Mouse (Mus musculus): ENCODE measurements around the gene Fut11. TPM values are rescaled to one million over a fixed set of nuclear protein-coding genes. Genes with fewer than 3 reads are reported as not detected.
A peak's percentile ranks its signal among the peaks of the same experiment; 100 is the strongest.

The Fut11 gene
- polyA plus RNA-seq, 1 experiment, result 0.37 TPM

DNA sequence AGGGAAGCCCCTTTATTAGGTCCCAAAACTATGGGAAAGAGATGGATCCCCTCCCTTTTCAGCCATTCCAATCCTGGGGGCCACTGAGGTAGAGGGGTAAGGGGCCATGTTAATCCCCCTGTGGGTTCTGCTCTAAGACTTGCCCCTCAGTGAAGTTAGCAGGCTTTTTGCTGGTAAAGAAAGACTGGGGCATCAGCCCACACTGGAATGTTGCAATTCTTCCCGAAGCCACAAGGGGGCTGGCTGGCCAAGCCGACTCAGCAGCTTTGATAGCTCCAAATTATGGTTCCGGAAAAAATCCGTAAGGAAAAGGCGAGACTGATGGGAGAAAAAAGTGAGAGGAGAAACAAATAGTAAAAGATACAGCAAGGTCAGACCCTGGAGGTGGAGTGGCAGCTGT, 29.3 kb downstream of the Fut11 start:
- Histone ChIP-seq H3K4me1 (ENCODE audit: control insufficient read depth) (peaks cover 36% of the 10 kb centered on the region), H3K27me3 (ENCODE audit: control insufficient read depth) (no peaks in the 10 kb centered on the region), H3K4me3 (replicated peaks) (no peak overlapping the region), H3K36me3 (ENCODE audit: control insufficient read depth) (peaks cover 99% of the 10 kb centered on the region), H3K9me3 (ENCODE audit: control insufficient read depth, low read length) (no peaks in the 10 kb centered on the region)
- no peak for TF ChIP-seq GATA1 (IDR thresholded peaks at IDR 0.05; ENCODE audit: low read length)
- no peak for TF ChIP-seq TAL1 (IDR thresholded peaks at IDR 0.05; ENCODE audit: low read length)

DNA sequence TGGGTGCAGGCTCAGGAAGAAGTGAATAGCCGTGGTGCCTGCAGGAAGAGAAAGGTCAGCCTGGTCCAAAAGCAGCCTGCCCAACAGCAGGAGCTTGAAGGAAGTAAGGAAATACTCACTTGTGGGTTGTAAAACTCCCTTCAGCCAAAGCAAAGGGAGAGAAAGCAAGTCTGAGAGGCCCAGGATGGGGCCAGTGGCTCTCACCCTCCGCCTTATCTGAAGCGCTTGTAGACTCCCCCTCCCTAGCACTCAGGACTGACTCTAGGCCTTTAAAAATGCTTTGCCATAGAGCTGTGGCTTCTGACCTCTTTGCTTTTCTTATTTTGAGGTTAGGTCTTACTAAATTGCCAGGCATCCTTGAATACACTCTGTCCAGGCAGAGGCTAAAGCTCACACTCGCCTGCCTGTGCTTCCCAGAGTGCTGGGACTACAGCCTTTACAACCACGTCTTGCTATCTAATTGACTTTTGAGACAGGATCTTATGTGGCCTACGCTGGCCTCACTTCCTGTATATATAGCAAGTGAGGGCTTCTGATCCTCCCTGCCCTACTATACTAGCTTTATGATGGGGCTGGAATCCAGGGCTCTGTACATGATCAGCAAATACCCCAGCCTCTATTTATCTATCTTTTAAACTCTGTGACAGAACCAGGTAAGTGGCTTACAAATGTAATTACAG, 31.0 kb downstream of the Fut11 start:
- Histone ChIP-seq H3K9me3 (ENCODE audit: control insufficient read depth, low read length) (no peaks in the 10 kb centered on the region), H3K4me1 (ENCODE audit: control insufficient read depth) (peaks cover 51% of the 10 kb centered on the region), H3K4me3 (replicated peaks) (peak overlapping the region; percentile 12), H3K36me3 (ENCODE audit: control insufficient read depth) (peaks cover 99% of the 10 kb centered on the region), H3K27me3 (ENCODE audit: control insufficient read depth) (no peaks in the 10 kb centered on the region)
- TF ChIP-seq GATA1 (IDR thresholded peaks at IDR 0.05; ENCODE audit: low read length) (peak; percentile 25; the same call in 1 of the 2 replicates), TAL1 (IDR thresholded peaks at IDR 0.05; ENCODE audit: low read length) (no peak)

DNA sequence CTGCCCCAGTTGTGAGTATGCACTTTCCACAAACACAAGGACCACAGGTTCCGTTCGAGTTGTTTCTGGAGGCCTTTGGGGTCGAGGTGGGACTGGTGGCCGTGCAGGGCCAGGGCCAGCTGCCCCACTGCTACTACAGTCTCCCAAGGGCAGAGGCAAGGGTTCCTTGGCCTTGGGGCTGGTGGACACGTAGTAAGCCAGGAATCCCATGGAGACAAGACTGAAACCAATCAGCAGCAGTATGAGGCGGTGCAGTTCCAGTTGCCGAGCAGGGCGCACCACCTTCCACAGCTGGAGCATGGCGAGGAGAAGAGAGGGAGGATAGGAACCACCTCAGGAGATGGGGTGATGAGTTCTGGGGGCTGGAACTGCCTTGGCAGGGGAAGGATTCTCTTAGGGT, 35.1 kb downstream of the Fut11 start:
- H3K4me1 ChIP-seq (ENCODE audit: control insufficient read depth), result peaks cover 78% of the 10 kb centered on the region
- TF ChIP-seq TAL1 (IDR thresholded peaks at IDR 0.05; ENCODE audit: low read length) (no peak), GATA1 (IDR thresholded peaks at IDR 0.05; ENCODE audit: low read length) (no peak)
- H3K36me3 ChIP-seq (ENCODE audit: control insufficient read depth), result peaks cover 78% of the 10 kb centered on the region

DNA sequence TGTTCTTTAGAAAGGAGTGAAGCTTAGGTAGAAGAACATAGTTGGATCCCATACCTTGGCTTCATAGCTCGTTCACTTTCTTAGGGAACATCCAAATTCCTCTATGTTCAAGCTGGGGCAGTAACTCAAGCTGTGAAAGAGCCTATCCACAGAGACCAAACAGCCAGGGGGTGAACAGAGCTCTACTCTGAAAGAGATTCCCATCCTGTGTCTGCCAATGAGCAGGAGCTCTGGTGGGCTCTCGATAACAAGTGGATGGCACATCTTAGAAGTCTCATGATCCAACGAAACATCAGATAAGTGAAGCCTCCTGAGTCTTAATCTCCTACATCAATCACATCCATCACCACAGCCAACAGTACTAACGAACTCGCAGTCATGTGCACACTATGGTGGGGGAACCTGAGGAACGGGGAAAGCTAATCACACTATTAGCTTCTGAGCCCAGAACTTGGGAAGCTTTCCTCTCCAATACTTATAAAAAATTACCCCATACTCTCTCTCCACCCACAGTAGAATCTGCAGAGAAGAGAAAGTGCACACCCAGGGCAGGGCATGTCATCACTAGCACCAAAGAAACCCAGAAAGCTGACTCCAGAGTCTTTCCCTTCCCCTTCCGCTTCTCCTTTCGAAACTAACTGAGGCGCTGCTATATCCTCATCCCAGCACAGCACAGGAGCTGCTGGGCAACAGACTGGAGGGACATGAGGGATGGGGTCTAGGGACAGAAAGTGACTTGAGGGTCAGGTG, 36.3 kb downstream of the Fut11 start:
- no peaks in the 10 kb centered on the region for H3K9me3 ChIP-seq (ENCODE audit: control insufficient read depth, low read length)
- H3K27me3 ChIP-seq (ENCODE audit: control insufficient read depth), result no peaks in the 10 kb centered on the region
- peaks cover 73% of the 10 kb centered on the region for H3K36me3 ChIP-seq (ENCODE audit: control insufficient read depth)
- peaks cover 78% of the 10 kb centered on the region for H3K4me1 ChIP-seq (ENCODE audit: control insufficient read depth)
- TF ChIP-seq GATA1 (IDR thresholded peaks at IDR 0.05; ENCODE audit: low read length) (no peak), TAL1 (IDR thresholded peaks at IDR 0.05; ENCODE audit: low read length) (no peak)
- no peak overlapping the region for H3K4me3 ChIP-seq (replicated peaks)

More for the DNA sequence above, 35.1 kb downstream of the Fut11 start:
- Histone ChIP-seq H3K27me3 (ENCODE audit: control insufficient read depth) (no peaks in the 10 kb centered on the region), H3K9me3 (ENCODE audit: control insufficient read depth, low read length) (no peaks in the 10 kb centered on the region), H3K4me3 (replicated peaks) (no peak overlapping the region)

DNA sequence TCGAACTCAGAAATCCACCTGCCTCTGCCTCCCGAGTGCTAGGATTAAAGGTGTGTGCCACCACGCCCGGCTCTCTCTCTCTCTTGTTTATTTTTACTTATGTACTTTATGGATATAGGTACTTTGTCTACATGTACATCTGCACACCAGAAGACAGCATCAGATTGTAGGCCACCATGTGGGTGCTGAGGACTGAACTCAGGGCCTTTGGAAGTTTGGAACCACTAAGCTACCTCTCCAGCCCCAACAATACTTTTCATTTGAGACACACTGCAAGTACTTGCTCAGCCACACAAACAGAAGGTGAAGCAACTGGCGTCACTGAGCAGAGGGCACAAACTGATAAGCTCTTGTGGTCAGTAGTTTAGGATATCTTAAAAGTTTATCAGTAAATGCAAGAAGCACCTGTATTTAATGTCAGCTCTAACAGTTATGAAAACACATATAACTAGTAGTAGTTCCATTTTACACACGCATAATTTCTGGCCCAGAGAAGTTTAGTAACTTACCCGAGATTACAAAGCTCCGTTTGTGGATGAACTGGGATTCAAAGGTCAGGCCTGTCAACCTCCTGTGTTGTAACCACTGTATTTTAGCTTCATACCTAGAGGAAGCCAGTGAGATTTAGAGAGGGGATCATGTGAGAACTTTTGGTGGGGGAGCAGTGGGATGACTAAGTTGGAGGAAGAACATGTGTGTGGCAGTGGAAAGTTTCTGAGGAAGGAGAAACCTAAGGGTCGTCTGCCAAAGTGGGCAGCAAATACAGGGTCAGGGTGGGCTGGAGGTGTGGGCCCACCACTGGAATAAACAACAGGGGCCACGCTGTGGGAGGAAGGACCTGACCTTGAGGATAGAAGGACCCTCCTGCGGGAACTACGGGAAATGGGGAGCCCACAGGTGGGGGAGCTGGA, 38.5 kb downstream of the Fut11 start:
- no peaks in the 10 kb centered on the region for H3K27me3 ChIP-seq (ENCODE audit: control insufficient read depth)
- TF ChIP-seq TAL1 (IDR thresholded peaks at IDR 0.05; ENCODE audit: low read length), result peak; percentile 76
- TF ChIP-seq GATA1 (IDR thresholded peaks at IDR 0.05; ENCODE audit: low read length), result peak; percentile 76
- peak overlapping the region; percentile 92 for H3K4me3 ChIP-seq (replicated peaks)
- H3K9me3 ChIP-seq (ENCODE audit: control insufficient read depth, low read length), result no peaks in the 10 kb centered on the region
- peaks cover 81% of the 10 kb centered on the region for H3K4me1 ChIP-seq (ENCODE audit: control insufficient read depth)
- peaks cover 60% of the 10 kb centered on the region for H3K36me3 ChIP-seq (ENCODE audit: control insufficient read depth)

DNA sequence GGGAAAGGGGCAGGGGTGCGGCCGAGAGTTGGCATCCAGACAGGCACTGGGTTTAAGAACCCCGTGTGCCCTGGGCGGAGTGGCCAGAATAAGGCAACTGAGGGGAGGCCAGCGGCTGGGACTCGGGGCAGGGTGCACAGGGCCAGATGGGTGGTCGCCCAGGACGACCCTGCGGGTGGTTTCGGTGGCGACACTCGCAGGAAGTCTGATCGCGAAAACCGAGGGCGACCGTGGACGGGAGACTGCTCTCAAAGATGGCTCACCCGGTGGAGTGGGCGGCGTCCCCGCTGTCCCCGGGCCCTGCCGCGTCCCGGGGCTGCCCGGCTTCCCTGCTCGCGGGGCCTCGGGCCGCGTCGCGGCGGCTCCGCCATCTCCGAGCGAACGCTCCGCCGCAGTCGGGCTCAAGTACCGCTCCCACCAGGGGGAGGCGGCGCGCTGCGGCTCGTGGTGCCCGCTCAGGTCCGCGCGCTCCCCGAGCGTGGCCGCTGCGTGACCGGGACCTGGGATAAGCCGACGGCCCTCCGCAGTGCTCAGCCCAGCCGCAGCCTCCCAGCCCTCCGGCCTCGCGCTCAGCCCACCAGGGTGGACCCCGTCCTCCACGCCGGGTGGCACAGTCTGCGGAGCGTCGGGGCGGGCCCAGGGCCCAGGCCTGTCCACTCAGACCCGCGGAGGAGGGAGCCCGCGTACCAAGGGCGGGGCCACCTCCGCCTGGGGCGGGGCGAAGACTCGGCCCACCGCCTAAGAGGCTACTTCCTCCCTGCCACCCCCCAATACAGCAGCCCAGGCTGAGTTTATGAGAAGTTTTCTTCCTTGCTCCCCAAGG, 39.4 kb downstream of the Fut11 start, which contains the start of gene Ndst2:
Gene Ndst2, minus strand, starts transcription at position 611 of the 823 bp plus-strand sequence.
- Histone ChIP-seq H3K4me1 (ENCODE audit: control insufficient read depth) (peaks cover 78% of the 10 kb centered on the region), H3K27me3 (ENCODE audit: control insufficient read depth) (no peaks in the 10 kb centered on the region), H3K36me3 (ENCODE audit: control insufficient read depth) (peaks cover 57% of the 10 kb centered on the region), H3K4me3 (replicated peaks) (peak within 1 kb of the TSS; percentile 92), H3K9me3 (ENCODE audit: control insufficient read depth, low read length) (no peaks in the 10 kb centered on the region)
- TF ChIP-seq TAL1 (IDR thresholded peaks at IDR 0.05; ENCODE audit: low read length), result no peak
- TF ChIP-seq GATA1 (IDR thresholded peaks at IDR 0.05; ENCODE audit: low read length), result no peak

DNA sequence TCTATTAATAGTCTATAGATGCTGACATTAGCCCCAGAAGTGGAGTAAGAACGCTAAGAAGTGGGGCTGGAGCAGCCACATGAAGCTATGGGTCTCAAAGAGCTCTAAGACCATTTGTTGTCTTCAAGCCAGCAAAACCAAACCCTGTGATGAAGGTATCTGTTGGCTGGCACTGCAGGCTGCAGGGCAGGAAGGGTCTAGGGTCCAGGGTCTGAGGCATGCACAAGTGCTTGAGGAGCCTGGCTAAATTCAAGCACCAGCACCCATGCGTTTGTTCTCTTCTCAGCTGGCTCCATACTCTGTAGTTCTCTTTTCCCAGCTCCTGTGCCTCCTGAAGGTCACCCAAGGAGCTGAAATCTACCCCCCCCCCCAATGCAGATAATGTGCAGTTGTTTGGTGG, 40.3 kb downstream of the Fut11 start:
- no peak for TF ChIP-seq TAL1 (IDR thresholded peaks at IDR 0.05; ENCODE audit: low read length)
- TF ChIP-seq GATA1 (IDR thresholded peaks at IDR 0.05; ENCODE audit: low read length), result no peak
- Histone ChIP-seq H3K27me3 (ENCODE audit: control insufficient read depth) (no peaks in the 10 kb centered on the region), H3K36me3 (ENCODE audit: control insufficient read depth) (peaks cover 54% of the 10 kb centered on the region), H3K9me3 (ENCODE audit: control insufficient read depth, low read length) (no peaks in the 10 kb centered on the region), H3K4me1 (ENCODE audit: control insufficient read depth) (peaks cover 71% of the 10 kb centered on the region), H3K4me3 (replicated peaks) (peak overlapping the region; percentile 92)

DNA sequence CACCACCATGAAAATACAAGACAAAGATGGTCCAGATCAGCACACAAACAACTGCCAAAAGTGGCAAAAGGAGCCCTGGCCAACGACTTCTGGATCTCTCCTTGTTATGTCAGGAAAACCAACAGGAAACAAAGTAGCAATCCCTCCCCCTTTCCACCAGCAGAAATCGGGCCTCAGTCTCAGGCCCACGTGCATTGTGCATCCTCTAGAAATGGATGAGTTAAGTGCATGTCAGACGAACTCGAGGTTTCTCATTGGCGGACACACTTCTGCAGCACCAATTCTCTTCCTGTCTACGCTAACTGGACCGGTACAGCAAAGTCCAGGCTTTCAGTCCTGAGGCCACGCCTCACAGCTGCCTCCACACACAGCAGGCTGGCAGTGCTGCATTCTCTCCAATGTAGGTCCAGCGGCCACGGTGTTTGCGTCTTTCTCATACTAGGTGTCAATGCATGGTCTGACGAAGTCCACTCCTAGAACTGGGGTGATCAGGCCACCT, 41.2 kb downstream of the Fut11 start:
- no peak overlapping the region for H3K4me3 ChIP-seq (replicated peaks)
- TF ChIP-seq TAL1 (IDR thresholded peaks at IDR 0.05; ENCODE audit: low read length) (no peak), GATA1 (IDR thresholded peaks at IDR 0.05; ENCODE audit: low read length) (no peak)
- no peaks in the 10 kb centered on the region for H3K9me3 ChIP-seq (ENCODE audit: control insufficient read depth, low read length)
- peaks cover 63% of the 10 kb centered on the region for H3K4me1 ChIP-seq (ENCODE audit: control insufficient read depth)
- H3K36me3 ChIP-seq (ENCODE audit: control insufficient read depth), result peaks cover 50% of the 10 kb centered on the region
- H3K27me3 ChIP-seq (ENCODE audit: control insufficient read depth), result no peaks in the 10 kb centered on the region

Measured in erythroblast, embryonic 14.5 days (primary cell).